Mouse (Mus musculus): ENCODE results near the gene Rgs6. TPM values are rescaled to one million over a fixed set of nuclear protein-coding genes. Genes with fewer than 3 reads are reported as not detected.

Rgs6 gene
- total and polyA plus RNA-seq, 3 experiments: not detected

DNA sequence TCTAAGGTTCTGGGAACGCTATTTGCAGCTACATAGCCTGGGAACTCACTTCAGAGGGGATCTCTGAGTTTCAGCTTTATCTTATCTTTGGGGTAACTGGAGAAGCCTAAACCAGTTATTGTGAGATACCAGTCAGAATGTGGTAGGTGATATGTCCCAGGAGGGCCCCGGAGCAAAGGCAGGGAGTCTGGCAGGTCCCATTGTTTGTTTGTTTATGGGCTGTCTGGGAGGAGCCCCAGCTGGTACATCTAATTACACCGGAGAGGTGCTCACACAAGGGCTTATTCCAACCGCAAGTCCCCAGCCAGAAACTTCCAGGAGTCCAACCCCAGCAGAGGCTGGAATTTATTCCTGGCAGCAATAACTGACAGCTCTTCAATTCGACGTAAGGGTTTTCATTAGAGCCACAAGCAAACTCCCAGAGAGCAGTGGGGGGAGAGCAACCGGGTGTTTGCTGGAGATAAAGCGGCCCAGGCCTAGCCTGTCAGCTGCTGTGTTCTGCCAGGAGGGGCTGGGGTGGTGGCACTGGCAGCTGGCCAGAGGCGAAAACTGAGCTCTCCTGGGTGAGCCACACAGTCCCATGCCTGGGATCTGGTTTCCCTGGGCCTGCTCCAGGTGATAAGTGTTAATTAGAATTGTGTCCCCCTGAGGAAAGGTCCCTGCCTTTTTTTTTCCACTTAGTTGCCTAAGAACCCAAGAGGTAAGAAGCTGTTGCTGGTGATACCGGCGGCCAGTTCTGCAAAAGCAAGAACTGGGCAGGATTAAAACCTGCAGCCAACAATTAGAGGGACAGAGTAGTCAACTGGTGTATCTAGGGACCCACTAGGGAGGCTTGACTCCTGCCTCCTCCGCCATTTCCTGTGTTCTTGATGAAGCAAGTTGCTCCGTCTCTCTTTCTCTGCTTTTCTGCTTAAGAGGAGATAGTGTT, 485.1 kb downstream of the Rgs6 start:
- dilution Hi-C loops (cut with MboI; ENCODE audit: extremely low pct_ligation_motif_present, extremely low pct_unique_long_range_greater_than_20kb, low sequenced_read_pairs): no loop called here
- Histone ChIP-seq H3K9me3 (replicated peaks; ENCODE audit: low read length) (no peaks in the 10 kb centered on the region), H3K9ac (ENCODE audit: insufficient read depth, low read depth) (no peak overlapping the region), H3K79me2 (replicated peaks; ENCODE audit: control insufficient read depth, extremely low read depth, insufficient read depth, poor library complexity, severe bottlenecking) (no peaks in the 10 kb centered on the region), H3K4me3 (replicated peaks in 1 of 3; ENCODE audit: low read depth in 2 of 3, low read length in 2 of 3, poor library complexity in 1 of 3) (no peak overlapping the region), H3K27ac (ENCODE audit: insufficient read depth, low read depth) (no peak overlapping the region), H3K36me3 (replicated peaks in 1 of 2; ENCODE audit: control insufficient read depth in 1 of 2, insufficient read depth in 1 of 2, low read length in 1 of 2) (no peaks in the 10 kb centered on the region), H3K27me3 (replicated peaks) (no peaks in the 10 kb centered on the region), H3K4me1 (ENCODE audit: control insufficient read depth in 1 of 2, insufficient read depth in 2 of 2) (no peaks in the 10 kb centered on the region), H3K4me2 (ENCODE audit: insufficient read depth, low read depth, poor library complexity, severe bottlenecking) (no peak overlapping the region)
- no peak for TF ChIP-seq ZC3H11A (IDR thresholded peaks at IDR 0.05; ENCODE audit: low read depth, low read length)
- TF ChIP-seq MXI1 (IDR thresholded peaks at IDR 0.05; ENCODE audit: low read depth, low read length): no peak
- no peak for TF ChIP-seq MYC (IDR thresholded peaks at IDR 0.05; ENCODE audit: low read depth, low read length)
- TF ChIP-seq SIN3A (IDR thresholded peaks at IDR 0.05; ENCODE audit: low read length): no peak
- TF ChIP-seq HCFC1 (IDR thresholded peaks at IDR 0.05; ENCODE audit: low read depth, low read length): no peak
- no peak for TF ChIP-seq RCOR1 (conservative IDR thresholded peaks at IDR 0.05; ENCODE audit: low read depth, low read length)
- no peak for TF ChIP-seq EP300 (IDR thresholded peaks at IDR 0.05; ENCODE audit: low read length)
- no peak for TF ChIP-seq RAD21 (IDR thresholded peaks at IDR 0.05; ENCODE audit: low read depth, low read length)
- TF ChIP-seq POLR2A (IDR thresholded peaks at IDR 0.05; ENCODE audit: low read depth, low read length): no peak
- no peak for TF ChIP-seq JUN (IDR thresholded peaks at IDR 0.05; ENCODE audit: insufficient read depth, low read depth, low read length)
- no peak for TF ChIP-seq MAFK (IDR thresholded peaks at IDR 0.05; ENCODE audit: insufficient replicate concordance, low read length)
- no peak for TF ChIP-seq JUND (conservative IDR thresholded peaks at IDR 0.05; ENCODE audit: low read depth, low read length)
- no peak for TF ChIP-seq KAT2A (IDR thresholded peaks at IDR 0.05; ENCODE audit: insufficient replicate concordance, low read length)
- TF ChIP-seq TCF12 (IDR thresholded peaks at IDR 0.05; ENCODE audit: low read depth, low read length): no peak
- no peak for TF ChIP-seq BHLHE40 (IDR thresholded peaks at IDR 0.05; ENCODE audit: low read depth, low read length)
- no peak for TF ChIP-seq ZKSCAN1 (IDR thresholded peaks at IDR 0.05; ENCODE audit: borderline replicate concordance, low read depth, low read length)
- TF ChIP-seq ZMIZ1 (IDR thresholded peaks at IDR 0.05; ENCODE audit: low read depth, low read length): no peak
- TF ChIP-seq USF2 (conservative IDR thresholded peaks at IDR 0.05; ENCODE audit: low read depth, low read length): no peak
- no peak for TF ChIP-seq IRF4 (IDR thresholded peaks at IDR 0.05; ENCODE audit: low read depth, low read length)
- DNase-seq (ENCODE audit: extremely low read depth): no peak
- in situ Hi-C loops (cut with MboI; ENCODE audit: low pct_ligation_motif_present, low pct_unique_long_range_greater_than_20kb, low sequenced_read_pairs): no loop called here

GRCm38 (mm10) chr12:83073879-83074368, 485.8 kb downstream of the Rgs6 start:
- Histone ChIP-seq H3K9me3 (replicated peaks; ENCODE audit: low read length) (no peaks in the 10 kb centered on the region), H3K9ac (ENCODE audit: insufficient read depth, low read depth) (no peak overlapping the region), H3K4me2 (ENCODE audit: insufficient read depth, low read depth, poor library complexity, severe bottlenecking) (no peak overlapping the region), H3K36me3 (replicated peaks in 1 of 2; ENCODE audit: control insufficient read depth in 1 of 2, insufficient read depth in 1 of 2, low read length in 1 of 2) (no peaks in the 10 kb centered on the region), H3K27me3 (replicated peaks) (no peaks in the 10 kb centered on the region), H3K27ac (ENCODE audit: insufficient read depth, low read depth) (no peak overlapping the region), H3K79me2 (replicated peaks; ENCODE audit: control insufficient read depth, extremely low read depth, insufficient read depth, poor library complexity, severe bottlenecking) (no peaks in the 10 kb centered on the region), H3K4me1 (ENCODE audit: control insufficient read depth in 1 of 2, insufficient read depth in 2 of 2) (no peaks in the 10 kb centered on the region), H3K4me3 (replicated peaks in 1 of 3; ENCODE audit: low read depth in 2 of 3, low read length in 2 of 3, poor library complexity in 1 of 3) (no peak overlapping the region)
- TF ChIP-seq EP300 (IDR thresholded peaks at IDR 0.05; ENCODE audit: low read length) (no peak), ZKSCAN1 (IDR thresholded peaks at IDR 0.05; ENCODE audit: borderline replicate concordance, low read depth, low read length) (no peak), PAX5 (IDR thresholded peaks at IDR 0.05; ENCODE audit: low read length) (no peak), MAZ (IDR thresholded peaks at IDR 0.05; ENCODE audit: low read depth, low read length) (no peak), KAT2A (IDR thresholded peaks at IDR 0.05; ENCODE audit: insufficient replicate concordance, low read length) (no peak), USF1 (IDR thresholded peaks at IDR 0.05; ENCODE audit: low read depth, low read length) (no peak), ELF1 (IDR thresholded peaks at IDR 0.05; ENCODE audit: low read depth, low read length) (no peak), CTCF (conservative IDR thresholded peaks at IDR 0.05 in 1 of 2, IDR thresholded peaks at IDR 0.05 in 1 of 2; ENCODE audit: low read depth in 2 of 2, low read length in 2 of 2) (no peak), MAFK (IDR thresholded peaks at IDR 0.05; ENCODE audit: insufficient replicate concordance, low read length) (no peak), MEF2A (IDR thresholded peaks at IDR 0.05; ENCODE audit: borderline replicate concordance, low read depth, low read length) (no peak), SMC3 (IDR thresholded peaks at IDR 0.05; ENCODE audit: low read depth, low read length) (no peak), ETS1 (conservative IDR thresholded peaks at IDR 0.05; ENCODE audit: low read depth, low read length) (no peak), CHD1 (IDR thresholded peaks at IDR 0.05; ENCODE audit: low read depth, low read length) (no peak), NELFE (IDR thresholded peaks at IDR 0.05; ENCODE audit: low read depth, low read length) (no peak)
- dilution Hi-C loops (cut with MboI; ENCODE audit: extremely low pct_ligation_motif_present, extremely low pct_unique_long_range_greater_than_20kb, low sequenced_read_pairs) (no loop called here), in situ Hi-C loops (cut with MboI; ENCODE audit: low pct_ligation_motif_present, low pct_unique_long_range_greater_than_20kb, low sequenced_read_pairs) (no loop called here)
- DNase-seq (ENCODE audit: extremely low read depth): no peak
